Mouse (Mus musculus) retina, embryonic 14.5 days (tissue): ENCODE results near the gene Isl2.
A peak's percentile ranks its signal among the peaks of the same experiment; 100 is the strongest.

Source experiments
- DNase-seq: peaks from one replicate; pipeline ENCODE4 v3.0.0-alpha.2; 2015; ENCODE audit warnings: low spot score

The Isl2 gene

DNA sequence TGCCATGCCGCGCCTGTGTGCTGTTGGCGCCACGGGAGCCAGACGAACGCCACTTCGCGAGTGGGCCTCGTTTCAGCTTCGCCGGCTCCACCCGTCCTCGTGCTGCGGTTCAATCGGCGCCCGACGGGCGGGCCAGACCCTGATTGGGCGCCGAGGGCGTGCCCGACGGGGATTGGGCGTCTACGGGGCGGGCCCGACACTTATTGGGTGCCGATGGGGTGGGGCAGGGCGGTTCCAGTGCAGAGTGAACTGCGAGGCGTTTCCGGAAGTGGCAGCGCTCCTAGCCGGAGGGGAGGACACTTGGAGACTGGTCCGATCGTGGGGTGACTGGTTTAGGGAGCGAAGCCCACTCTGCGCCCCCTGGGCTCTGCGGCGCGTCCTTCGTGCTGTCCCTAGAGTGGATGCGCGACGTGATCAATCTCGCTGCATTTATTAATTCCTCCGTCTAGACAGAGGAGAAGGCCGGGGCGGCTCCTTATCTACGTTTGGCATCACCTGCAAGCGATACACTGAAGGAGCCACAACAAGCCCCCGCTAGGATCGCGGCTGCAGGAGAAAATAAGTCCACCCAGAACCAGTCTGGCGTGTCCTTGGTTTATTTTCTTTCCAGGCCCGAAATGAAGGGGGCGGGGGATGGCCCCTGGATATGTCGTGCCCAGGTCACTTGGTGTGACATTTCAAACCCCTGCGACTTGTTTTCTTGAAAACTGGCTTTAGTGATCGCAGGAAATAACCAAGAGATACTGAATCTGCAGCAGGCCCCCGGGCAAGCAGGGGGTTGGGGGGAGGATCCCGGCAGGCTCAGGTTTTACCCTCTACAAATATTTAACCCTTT lies 7.9 kb downstream of the Isl2 start:
- DNase-seq = peak; percentile 69

DNA sequence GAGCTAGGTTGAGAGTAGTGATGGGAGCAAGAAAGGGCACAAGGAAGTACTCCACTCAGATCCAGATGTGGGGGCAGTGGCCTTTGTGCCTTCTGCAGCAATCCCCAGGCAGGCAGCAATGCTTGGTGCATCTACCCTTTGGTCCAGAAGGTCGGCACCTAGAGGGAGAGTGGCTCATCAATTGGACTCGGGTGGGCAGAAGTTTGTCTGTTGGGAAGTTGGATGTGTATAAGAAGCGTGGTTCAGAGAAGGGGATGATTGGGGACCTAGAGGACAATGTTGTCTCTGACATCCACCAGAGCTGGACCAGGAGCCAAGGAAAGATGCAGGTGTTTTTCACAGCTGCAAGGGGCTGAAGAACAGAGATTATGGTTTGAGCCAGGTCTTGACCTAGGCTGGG lies 10.4 kb downstream of the Isl2 start:
- DNase-seq = no peak

DNA sequence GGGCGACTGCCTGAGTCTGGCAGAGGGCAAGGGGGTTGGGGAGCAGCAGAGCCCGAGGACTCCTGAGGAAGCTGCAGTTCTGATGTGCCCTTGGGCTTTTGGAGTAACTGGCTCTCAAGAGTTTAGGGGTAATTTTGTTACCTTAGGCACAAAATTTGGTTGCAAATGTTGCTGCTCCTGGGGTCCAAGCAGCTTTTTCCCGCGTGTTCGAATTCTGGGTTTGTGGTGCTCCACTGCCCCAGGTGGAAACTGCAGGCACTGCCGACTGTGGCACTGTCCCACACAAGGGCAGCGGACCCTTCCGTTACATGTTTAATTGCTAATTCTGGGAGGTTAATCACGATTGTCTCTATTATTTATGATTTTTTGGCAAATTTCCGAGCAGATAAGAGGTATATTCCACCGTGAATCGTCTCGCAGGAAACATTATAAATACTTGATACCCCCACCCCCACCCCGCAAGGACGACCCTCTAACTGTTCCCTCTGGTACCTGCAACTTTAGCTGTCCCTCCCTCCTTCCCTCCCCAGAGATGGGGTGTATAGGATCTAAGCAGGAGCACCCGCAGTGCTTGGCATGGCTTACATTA lies 10.9 kb downstream of the Isl2 start:
- peak; percentile 42 for DNase-seq

DNA sequence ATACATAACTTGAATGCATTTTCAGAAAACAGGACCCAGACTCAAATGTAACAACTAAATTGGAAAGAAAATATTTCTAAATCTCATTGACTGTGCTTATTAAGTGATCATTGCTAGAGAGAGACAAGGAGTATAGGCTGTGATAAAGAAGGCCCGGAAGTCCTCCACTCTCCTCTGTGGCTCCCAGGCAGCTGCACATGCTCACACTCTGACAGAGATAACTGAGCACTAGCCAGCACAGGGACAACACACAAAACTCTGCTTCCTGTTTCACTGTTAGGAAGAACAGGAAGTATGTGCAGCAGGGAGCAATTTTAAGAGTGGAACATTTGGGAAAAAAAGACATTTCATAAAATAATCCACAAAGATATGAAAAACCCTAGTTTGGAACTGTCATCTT lies 16.5 kb downstream of the Isl2 start:
- DNase-seq = no peak

DNA sequence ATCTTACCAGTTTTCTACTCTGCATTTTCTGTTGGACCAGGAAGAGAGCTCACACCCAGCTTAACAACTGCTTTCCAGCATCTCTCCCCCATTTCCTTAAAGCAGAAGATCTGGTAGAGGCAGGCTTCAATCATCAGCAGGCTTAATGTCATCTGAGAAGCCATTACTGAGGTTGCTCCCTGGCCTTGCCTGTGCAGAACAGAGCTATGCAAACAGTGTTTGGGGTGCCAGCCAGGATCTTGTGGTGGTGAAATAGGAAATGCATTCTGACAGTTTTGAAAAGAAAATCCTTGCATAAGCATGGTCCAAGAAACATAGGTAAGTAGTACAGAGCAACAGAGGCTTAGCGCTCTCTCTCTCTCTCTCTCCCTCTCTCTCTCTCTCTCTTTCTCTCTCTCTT lies 22.5 kb downstream of the Isl2 start:
- DNase-seq = no peak

DNA sequence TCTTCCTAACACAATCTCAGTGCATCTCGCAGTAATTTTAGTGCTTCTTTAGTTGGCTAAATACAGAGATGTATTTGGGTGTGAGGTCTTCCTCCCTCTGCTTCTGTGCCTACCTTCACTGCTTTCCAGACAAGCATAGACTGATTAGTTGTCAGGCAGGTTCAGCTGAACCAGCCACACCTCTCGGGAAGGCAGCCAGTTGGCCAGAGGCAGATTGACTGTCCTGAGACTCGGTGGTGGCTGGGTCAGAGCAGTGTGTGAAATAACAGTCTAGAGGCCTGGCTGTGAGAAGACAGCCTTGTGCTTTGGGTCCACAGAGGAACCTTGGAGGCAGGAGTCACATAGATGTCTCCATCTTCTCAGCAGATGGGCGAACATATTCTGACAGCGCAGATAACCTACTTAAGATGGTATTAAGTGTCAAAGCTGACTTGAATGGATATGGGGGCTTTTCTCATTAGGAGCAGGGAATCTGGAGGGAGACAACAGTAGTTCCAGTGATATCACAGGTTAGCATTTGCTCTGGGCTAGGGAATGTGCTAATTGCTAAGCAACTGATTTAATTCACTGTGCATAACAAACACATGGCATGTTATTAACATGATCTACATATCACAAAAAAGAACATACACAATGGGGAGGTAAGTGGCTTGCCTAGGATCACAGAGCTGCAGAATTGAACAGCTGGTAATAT lies 30.1 kb downstream of the Isl2 start:
- no peak for DNase-seq

DNA sequence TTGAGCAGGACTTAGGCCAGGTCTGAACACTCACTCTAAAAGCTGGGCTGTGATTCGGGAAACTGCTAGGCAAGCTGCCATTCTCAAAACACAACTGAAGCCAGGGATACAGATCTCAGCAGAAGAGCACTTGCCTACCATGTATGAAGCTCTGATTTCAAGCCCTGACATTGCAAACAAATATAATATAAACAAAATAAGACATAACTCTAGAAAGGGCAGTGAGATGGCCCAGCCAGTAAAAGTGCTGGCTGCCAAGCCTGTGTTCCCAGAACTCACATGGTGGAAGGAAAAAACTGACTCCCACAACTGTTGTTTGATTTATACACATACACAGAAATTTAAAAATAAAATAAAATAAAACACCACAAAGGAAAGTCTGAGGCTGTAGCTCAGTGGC lies 32.6 kb downstream of the Isl2 start:
- DNase-seq = no peak

DNA sequence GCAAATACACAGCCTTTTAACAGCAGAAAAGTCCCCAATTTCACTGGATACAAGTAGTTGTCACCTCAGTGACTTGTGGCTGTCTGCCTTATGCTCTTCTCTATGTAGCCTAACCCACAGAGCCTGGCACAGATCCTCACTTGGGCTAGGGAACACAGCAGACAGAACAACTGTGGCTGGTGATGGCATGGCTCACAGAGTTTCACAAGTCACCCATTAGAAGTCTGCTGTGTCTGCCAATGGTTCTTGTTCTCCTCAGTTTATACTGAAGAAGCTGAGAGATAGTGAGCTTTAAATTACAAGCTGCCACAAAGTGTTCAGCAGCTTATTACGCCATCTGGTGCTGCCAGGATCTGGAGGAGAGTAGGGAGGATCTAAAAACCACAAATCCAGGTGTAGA lies 38.1 kb downstream of the Isl2 start:
- no peak for DNase-seq

DNA sequence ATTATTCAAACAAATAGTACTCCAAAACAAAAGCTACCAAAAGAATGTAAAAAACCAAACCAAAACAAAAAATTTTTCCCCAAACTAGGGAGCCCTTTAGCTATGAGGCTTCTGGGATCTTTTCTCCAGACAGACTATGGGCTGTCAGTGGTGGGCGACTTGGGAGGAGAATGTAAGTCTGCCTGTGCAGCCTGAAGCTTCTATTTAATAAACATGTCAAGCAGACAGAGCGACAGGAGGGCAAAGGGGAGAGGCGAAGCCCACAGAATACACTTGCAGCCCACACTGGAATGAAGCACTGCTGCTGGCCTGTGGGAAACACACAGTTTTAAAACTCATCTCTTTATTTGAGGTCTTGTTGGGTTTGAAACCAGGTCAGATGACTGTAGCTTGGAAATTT lies 42.9 kb downstream of the Isl2 start:
- no peak for DNase-seq

DNA sequence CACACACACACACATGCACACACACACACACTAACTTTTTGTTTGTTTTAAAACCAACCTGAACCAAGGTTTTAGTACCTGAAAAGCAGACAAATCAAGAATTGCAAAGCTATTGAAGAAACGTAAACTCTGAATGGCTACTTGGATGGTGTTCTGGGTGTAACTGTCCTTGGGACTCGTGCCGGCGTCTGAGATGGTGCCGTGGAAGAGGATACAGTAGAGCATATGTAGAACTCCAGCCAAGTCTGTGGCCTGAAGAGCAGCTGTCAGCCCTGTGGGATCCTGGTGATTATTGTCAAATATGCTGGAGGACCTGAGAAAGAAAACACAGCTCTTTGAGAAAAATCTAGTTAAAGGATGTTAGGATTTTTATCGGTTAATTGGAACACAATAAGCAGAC lies 47.7 kb downstream of the Isl2 start:
- DNase-seq = no peak
